Mouse (Mus musculus) kidney, adult 8-10 months (tissue): ENCODE measurements around the gene Pigg.
A peak's percentile ranks its signal among the peaks of the same experiment; 100 is the strongest.

ENCODE experiments used
- DNase-seq, 2 experiments: peaks; one replicate each; pipeline ENCODE4 v3.0.0; 2022

Pigg gene

DNA sequence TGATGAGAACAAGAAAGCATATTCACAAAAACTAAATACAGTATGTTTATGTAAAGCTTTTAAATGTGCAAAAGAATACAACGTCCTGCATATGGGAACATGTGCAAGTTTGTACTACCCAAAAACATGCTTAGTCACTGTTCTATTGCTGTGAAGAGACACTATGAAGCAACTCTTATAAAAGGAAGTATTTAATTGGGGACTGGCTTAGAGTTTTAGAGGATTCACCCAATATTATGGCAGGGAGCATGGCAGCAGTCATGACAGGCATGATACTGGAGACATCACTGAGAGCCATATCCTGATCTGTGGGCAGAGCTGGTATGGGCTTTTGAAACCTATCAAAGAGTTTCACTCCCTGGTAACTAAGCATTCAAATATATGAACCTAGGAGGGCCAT, 45.5 kb downstream of the Pigg start:
- no peak for DNase-seq

DNA sequence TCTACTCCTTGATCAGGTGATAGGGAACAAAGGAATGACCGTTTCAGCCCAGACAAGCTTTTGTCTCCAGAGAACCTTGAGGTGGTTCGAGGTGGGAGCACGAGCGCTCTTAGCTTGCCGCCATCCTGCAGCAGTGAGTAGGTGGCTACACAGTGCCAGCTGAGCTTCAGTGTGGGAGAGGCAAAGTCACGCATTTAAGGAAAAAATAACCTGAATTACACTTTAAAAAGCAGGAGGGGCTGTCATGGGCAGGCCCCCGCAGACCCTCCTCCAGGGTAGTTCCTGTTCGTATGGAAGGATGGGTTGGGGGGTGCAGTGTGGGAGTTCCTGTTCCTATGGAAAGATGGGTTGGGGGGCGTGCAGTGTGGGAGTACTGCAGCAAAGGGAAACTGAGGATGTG, 47.1 kb downstream of the Pigg start:
- DNase-seq = no peak

GRCm38 (mm10) chr5:108360211-108360610, 47.8 kb downstream of the Pigg start:
- DNase-seq = no peak

DNA sequence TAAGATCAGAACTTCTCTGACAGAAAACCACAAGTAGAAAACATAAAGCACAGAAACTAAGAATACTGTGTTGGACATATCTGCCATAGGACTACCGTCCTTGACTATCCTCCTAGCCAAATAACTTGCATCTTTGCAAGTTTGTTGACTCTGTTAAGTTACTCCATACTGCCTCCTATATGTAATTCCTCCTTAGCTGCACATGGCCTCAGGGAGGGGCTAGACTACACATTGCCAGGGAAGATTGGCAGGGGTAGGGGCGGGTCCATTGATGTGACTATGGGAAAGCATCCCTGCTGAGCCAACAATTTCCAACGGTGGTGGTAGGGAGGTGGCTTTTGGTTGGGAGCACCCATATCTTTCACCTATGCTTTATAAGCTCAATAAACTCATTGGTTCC, 49.9 kb downstream of the Pigg start:
- DNase-seq = no peak

GRCm38 (mm10) chr5:108366328-108366983, 54.0 kb downstream of the Pigg start:
- DNase-seq = no peak

GRCm38 (mm10) chr5:108366984-108367841, 54.8 kb downstream of the Pigg start:
- peak; percentile 1 to 27 for DNase-seq

GRCm38 (mm10) chr5:108367871-108368332, 55.5 kb downstream of the Pigg start, which contains the start of gene Gm42517:
Gene Gm42517 (minus strand): TSS chr5:108367922.
- no peak for DNase-seq

DNA sequence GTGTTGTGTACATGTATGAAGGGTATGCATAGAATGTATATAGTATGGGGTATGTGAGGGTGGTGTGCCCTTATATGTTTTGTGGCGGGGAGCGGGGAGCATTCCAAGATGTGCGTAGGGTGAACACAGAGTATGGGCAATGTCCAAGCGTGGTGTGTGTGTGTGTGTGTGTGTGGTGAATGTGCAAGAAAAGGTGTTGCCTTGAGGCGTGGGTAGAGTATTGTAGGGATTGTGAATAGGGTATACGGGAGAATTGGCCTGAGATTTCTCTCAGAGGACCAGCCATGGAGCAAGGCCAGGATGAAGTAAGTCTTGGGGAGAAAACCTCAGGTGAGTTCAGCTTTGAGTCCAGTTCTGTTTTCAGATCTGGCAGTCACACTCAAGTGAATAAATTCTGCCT, 56.0 kb downstream of the Pigg start:
- no peak for DNase-seq

- DNase-seq = peak; percentile 2 to 11
Observed at GRCm38 (mm10) chr5:108368851-108369621, 56.6 kb downstream of the Pigg start.

- DNase-seq = no peak
Observed at GRCm38 (mm10) chr5:108369964-108370363, 57.6 kb downstream of the Pigg start.

DNA sequence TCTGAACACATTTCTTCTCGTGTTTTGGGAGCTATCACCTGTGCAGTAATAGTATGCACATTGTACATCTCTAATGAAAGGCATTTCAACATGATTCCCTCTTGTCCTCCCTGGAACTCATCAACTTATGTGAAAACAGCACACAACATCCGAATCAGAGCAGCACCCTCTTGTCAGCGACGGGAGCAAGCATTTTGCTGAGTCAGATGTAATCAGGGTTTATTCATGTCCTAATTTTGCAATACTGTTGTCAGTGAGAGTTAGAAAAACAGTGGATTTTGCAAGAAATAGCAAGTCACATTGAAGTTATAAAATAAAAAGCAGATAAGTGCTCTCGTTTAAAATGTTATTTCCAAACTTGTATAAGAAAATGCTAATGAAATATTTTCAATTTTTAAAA, 61.7 kb downstream of the Pigg start:
- no peak for DNase-seq

DNA sequence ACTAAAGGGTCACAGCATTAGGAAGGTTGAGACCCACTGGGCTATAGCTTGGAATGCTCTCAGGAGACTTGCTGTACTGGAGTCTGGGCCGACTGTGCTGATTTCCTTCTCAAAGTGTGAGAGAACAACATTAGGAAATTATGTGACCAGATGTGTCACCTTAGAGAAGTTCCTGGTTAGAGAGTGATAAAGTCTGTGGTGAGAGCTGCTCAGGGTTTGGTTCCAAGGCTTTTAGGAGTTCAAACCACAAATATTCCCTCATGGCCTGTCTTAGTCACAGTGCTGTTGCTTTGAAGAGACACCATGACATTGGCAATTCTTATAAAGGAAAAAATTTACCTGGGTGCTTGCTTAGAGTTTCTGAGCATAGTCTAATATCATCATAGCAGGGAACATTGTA, 63.6 kb downstream of the Pigg start:
- no peak for DNase-seq

- DNase-seq = no peak
Observed at GRCm38 (mm10) chr5:108378346-108378745, 65.9 kb downstream of the Pigg start.

GRCm38 (mm10) chr5:108385632-108386031, 73.2 kb downstream of the Pigg start:
- no peak for DNase-seq

- DNase-seq = no peak
Observed at GRCm38 (mm10) chr5:108386449-108386848, 74.0 kb downstream of the Pigg start.

- DNase-seq = no peak
Observed at GRCm38 (mm10) chr5:108388201-108388600, 75.8 kb downstream of the Pigg start, which contains the start of gene Pde6b. Gene Pde6b (plus strand): TSS chr5:108388391.

DNA sequence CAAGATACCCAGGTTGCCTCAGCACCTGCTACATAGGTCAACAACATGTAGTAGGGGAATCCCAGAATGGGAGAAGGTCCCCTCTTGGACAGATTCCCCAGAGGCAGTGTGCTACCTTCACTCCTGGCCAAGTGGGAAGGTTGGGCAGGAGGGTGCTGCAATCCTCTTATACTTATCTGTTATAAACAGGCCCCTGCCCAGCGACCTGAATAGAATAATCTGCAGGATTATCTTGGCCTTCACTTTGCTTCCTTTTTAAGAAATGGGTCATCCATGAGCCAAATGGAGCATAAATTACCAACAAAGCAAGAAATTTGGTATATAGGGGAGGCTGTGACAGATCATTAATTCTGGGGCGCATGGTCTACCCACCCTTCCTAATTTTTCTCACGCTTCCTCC, 77.3 kb downstream of the Pigg start:
- DNase-seq = no peak
